Mouse (Mus musculus) MEL (cell line): ENCODE results near the gene Tcf7l2.

ENCODE experiments used
- CTCF ChIP-seq, 3 experiments: IDR thresholded peaks in 2 of 3; conservative IDR thresholded peaks in 1 of 3; 2 replicates each; pipeline ENCODE4 v1.5.1; 2011 to 2012; ENCODE audit warnings: low read length in 3 of 3, low read depth in 2 of 3, mild to moderate bottlenecking in 2 of 3, improper control_type of control experiment in 1 of 3, inconsistent platforms in 1 of 3, mixed read lengths in 1 of 3, moderate library complexity in 1 of 3; ENCODE audit not compliant: control insufficient read depth in 1 of 3, insufficient read depth in 1 of 3, poor library complexity in 1 of 3, severe bottlenecking in 1 of 3
- E2F4 ChIP-seq: IDR thresholded peaks from 2 replicates; pipeline ENCODE4 v1.6.1; 2011; ENCODE audit warnings: low read depth, low read length, improper control_type of control experiment, borderline replicate concordance
- EP300 ChIP-seq, 2 experiments: IDR thresholded peaks; 2 replicates each; pipeline ENCODE4 v1.6.1; 2011; ENCODE audit warnings: improper control_type of control experiment in 2 of 2, low read length in 2 of 2, low read depth in 1 of 2, mild to moderate bottlenecking in 1 of 2
- GATA1 ChIP-seq: IDR thresholded peaks from 2 replicates; pipeline ENCODE4 v1.6.1; 2011; ENCODE audit warnings: low read depth, low read length, improper control_type of control experiment
- HCFC1 ChIP-seq: IDR thresholded peaks from 2 replicates; pipeline ENCODE4 v1.6.1; 2012; ENCODE audit warnings: low read depth, mild to moderate bottlenecking, inconsistent platforms, low read length, improper control_type of control experiment, moderate library complexity
- MAFK ChIP-seq: IDR thresholded peaks from 2 replicates; pipeline ENCODE4 v1.6.1; 2011; ENCODE audit warnings: low read depth, mild to moderate bottlenecking, low read length, improper control_type of control experiment, borderline replicate concordance
- POLR2A ChIP-seq, 2 experiments: IDR thresholded peaks; 2 replicates each; pipeline ENCODE4 v1.6.1; 2011 to 2012; ENCODE audit warnings: low read length in 2 of 2, mild to moderate bottlenecking in 2 of 2, control low read depth in 1 of 2, improper control_type of control experiment in 1 of 2, low read depth in 1 of 2, moderate library complexity in 1 of 2; ENCODE audit not compliant: control insufficient read depth in 1 of 2, insufficient read depth in 1 of 2, poor library complexity in 1 of 2
- TCF12 ChIP-seq: IDR thresholded peaks from 2 replicates; pipeline ENCODE4 v1.6.1; 2014; ENCODE audit warnings: low read depth, mild to moderate bottlenecking, inconsistent platforms, low read length, improper control_type of control experiment, moderate library complexity
- ZNF384 ChIP-seq: IDR thresholded peaks from 2 replicates; pipeline ENCODE4 v1.6.1; 2012; ENCODE audit warnings: low read depth, mild to moderate bottlenecking, inconsistent platforms, low read length, improper control_type of control experiment

DNA sequence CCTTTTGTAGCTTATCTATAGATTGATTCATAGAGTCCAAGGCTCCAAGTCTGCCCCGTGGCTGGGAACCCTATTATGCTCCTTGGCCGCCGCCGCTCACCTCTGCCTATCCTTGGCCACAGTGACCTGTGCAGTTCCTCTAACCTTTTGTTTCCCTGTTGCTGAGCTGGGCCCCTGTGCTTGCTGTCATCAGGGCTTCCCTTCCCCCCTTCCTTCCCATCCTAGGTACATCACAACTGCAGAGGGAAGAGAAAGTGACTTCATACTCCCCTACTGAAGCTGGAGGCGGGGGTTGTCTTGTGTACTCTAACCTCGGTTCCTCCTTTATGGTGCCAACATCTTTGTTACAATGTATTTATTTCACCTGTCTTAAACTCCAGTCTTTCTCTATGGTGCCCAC, 50.3 kb downstream of the Tcf7l2 start:
- no peak for TF ChIP-seq MAFK
- TF ChIP-seq TCF12, result no peak
- TF ChIP-seq POLR2A (IDR thresholded peaks at IDR 0.05; ENCODE audit: control insufficient read depth in 1 of 2, insufficient read depth in 1 of 2, low read depth in 1 of 2, low read length in 2 of 2, poor library complexity in 1 of 2), result no peak
- TF ChIP-seq GATA1, result no peak
- no peak for TF ChIP-seq HCFC1
- TF ChIP-seq E2F4, result no peak
- no peak for TF ChIP-seq CTCF (IDR thresholded peaks at IDR 0.05 in 2 of 3, conservative IDR thresholded peaks at IDR 0.05 in 1 of 3; ENCODE audit: control insufficient read depth in 1 of 3, insufficient read depth in 1 of 3, low read depth in 2 of 3, low read length in 3 of 3, poor library complexity in 1 of 3, severe bottlenecking in 1 of 3)
- TF ChIP-seq ZNF384, result no peak
- no peak for TF ChIP-seq EP300 (IDR thresholded peaks at IDR 0.05; ENCODE audit: low read depth in 1 of 2, low read length in 2 of 2)
